10 mouse cellular contexts compared by ENCODE assay signal in genomic region chr2:122533378-122533777, GRCm38 (mm10). TPM values are rescaled to one million over a fixed set of nuclear protein-coding genes. Genes with fewer than 3 reads are reported as not detected.
DNase-seq lines count a peak whose midpoint lies in the region; ATAC-seq lines count a peak whose summit lies in the region.
"Had no signal": no experiment of that assay in that cellular context is flagged by ENCODE, and none has a peak within 500 bp of the region (broad histone marks: within the 10 kb centered on the region; RNA-seq: fewer than 3 reads in every experiment).

No protein-coding gene starts in this region.

- H3K9ac ChIP-seq in forebrain, embryonic 15.5 days (replicated peaks): no peak overlapping the region

- no peaks in the 10 kb centered on the region for H3K27me3 ChIP-seq in forebrain, embryonic 15.5 days
- no peaks in the 10 kb centered on the region for H3K27me3 ChIP-seq in forebrain, embryonic 10.5 days (ENCODE audit: poor library complexity, severe bottlenecking)

- H3K36me3 ChIP-seq in forebrain, embryonic 15.5 days: no peaks in the 10 kb centered on the region
- H3K36me3 ChIP-seq in forebrain, embryonic 10.5 days (replicated peaks): no peaks in the 10 kb centered on the region

- H3K4me2 ChIP-seq in forebrain, embryonic 15.5 days (replicated peaks): no peak overlapping the region

- H3K4me3 ChIP-seq in forebrain, embryonic 15.5 days: no peak overlapping the region
- no peak overlapping the region for H3K4me3 ChIP-seq in forebrain, embryonic 10.5 days
- H3K4me3 ChIP-seq: erythroblast, embryonic 14.5 days had no signal

- no peak for DNase-seq in forebrain, embryonic 10.5 days (ENCODE audit: extremely low spot score, low spot score)
- peak; percentile 8 for DNase-seq in retina, postnatal 1 day
- DNase-seq in retina, embryonic 14.5 days (ENCODE audit: low spot score): no peak
- DNase-seq in layer of hippocampus, adult 9-11 months: peak; percentile 58
- DNase-seq in telencephalon, adult 2 months (ENCODE audit: low read depth, low spot score): peak; percentile 57
- DNase-seq in embryo, embryonic 10.5 days (ENCODE audit: low spot score): no peak
- no peak for DNase-seq in spleen, postnatal 10 days (ENCODE audit: low spot score in 2 of 2)

- H3K27ac ChIP-seq in forebrain, embryonic 15.5 days (replicated peaks): no peak overlapping the region
- no peak overlapping the region for H3K27ac ChIP-seq in forebrain, embryonic 10.5 days

- 80% methylated on average over 2 of the region's 2 CpGs for WGBS in forebrain, embryonic 15.5 days
- 85% methylated on average over 2 of the region's 2 CpGs for WGBS in forebrain, embryonic 10.5 days

- no peaks in the 10 kb centered on the region for H3K9me3 ChIP-seq in forebrain, embryonic 15.5 days
- no peaks in the 10 kb centered on the region for H3K9me3 ChIP-seq in forebrain, embryonic 10.5 days

- ATAC-seq in forebrain, embryonic 15.5 days (replicated peaks): peak; percentile 49; the same call in 1 of the 2 replicates

- H3K4me1 ChIP-seq in forebrain, embryonic 15.5 days: peaks cover 16% of the 10 kb centered on the region
- no peaks in the 10 kb centered on the region for H3K4me1 ChIP-seq in forebrain, embryonic 10.5 days

RNA-seq across cellular contexts. Expression of gene Gm14085, which starts 48.6 kb away (rescaled TPM):
- polyA plus RNA-seq in forebrain, embryonic 15.5 days (2015; fragmentation: Nextera tagmentation; extraction: Ambion mirVana): not detected in 2 replicates
- not detected in 2 replicates for polyA plus RNA-seq in forebrain, embryonic 10.5 days (2016; fragmentation: Nextera tagmentation; extraction: Ambion mirVana)
- polyA plus RNA-seq: erythroblast, embryonic 14.5 days; lung, embryonic 16.5 days had no signal

Comparison
In these comparisons a context has a peak if more than half of its experiments do, and no peak if none do; other contexts are left out.
1. DNase-seq: peak in retina, postnatal 1 day (single experiment), layer of hippocampus, adult 9-11 months (single experiment) and telencephalon, adult 2 months (single experiment); none in forebrain, embryonic 10.5 days (single experiment), retina, embryonic 14.5 days (single experiment), embryo, embryonic 10.5 days (single experiment) and spleen, postnatal 10 days (0 of 2).